Mouse (Mus musculus) cerebellum, postnatal 4 days (tissue): ENCODE measurements around the gene Atp23.
"Not testable (repeated sequence)": the region's sequence is repeated elsewhere in the genome, so short reads cannot be mapped to it uniquely, and the experiment has no call there.

Experiments
- DNase-seq, 2 experiments: peaks; one replicate each; pipeline ENCODE4 v3.0.0; 2022; ENCODE audit warnings: low spot score in 2 of 2, mixed read lengths in 1 of 2

Atp23 gene

DNA sequence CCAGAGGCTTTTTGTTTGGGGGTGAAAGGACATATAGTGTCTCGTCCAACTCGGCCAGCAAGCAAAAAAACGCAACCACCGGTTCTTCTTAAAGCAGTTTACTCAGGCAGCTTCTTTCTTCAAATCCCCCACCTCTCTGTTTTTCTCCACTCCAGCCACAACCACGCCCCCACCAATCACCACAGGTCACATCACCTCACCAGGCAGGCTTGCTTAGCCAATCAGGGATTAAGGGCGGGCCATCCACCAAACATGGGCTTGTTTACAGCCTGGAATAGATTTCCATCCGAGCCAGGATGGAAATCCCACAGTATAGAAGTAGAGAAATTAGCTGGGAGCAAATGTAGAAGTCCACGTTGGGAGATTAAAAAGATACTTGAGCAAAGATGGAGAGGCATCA lies 74.9 kb downstream of the Atp23 start:
- DNase-seq = not testable (repeated sequence)

DNA sequence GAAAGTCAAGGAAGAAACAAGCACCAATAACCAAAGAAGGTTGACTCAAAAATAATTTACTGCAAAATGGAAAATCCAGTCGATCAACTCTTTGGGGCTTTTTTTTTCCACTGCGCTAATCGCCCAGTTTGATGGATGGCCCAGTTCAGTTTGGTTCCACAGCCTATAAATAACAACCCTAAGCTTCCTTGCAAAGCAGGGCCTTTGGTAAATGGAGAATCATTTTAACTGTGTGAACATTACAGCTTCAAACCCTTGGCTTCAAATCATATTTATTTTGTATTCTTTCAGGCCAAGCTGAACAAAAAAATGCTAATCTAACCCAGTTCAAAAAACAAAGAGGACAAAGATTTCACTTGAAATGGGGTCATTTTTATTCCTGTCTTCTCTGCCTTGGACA lies 78.7 kb downstream of the Atp23 start:
- no peak for DNase-seq
